Mouse (Mus musculus) skeletal muscle tissue, postnatal 0 days (tissue): Measurements from ENCODE around the gene Esr2. TPM values are rescaled to one million over a fixed set of nuclear protein-coding genes. Genes with fewer than 3 reads are reported as not detected.

ENCODE experiments used
- polyA plus RNA-seq: library from polyadenylated mRNA; unstranded; fragments of >200 nt; fragmentation: Nextera tagmentation; extraction: Ambion mirVana; gene quantifications from 2 replicates; pipeline ENCODE4 v1.2.1, GENCODE M21; 2015

Esr2 gene
- polyA plus RNA-seq = 0.17 and 0.18 TPM in 2 replicates

DNA sequence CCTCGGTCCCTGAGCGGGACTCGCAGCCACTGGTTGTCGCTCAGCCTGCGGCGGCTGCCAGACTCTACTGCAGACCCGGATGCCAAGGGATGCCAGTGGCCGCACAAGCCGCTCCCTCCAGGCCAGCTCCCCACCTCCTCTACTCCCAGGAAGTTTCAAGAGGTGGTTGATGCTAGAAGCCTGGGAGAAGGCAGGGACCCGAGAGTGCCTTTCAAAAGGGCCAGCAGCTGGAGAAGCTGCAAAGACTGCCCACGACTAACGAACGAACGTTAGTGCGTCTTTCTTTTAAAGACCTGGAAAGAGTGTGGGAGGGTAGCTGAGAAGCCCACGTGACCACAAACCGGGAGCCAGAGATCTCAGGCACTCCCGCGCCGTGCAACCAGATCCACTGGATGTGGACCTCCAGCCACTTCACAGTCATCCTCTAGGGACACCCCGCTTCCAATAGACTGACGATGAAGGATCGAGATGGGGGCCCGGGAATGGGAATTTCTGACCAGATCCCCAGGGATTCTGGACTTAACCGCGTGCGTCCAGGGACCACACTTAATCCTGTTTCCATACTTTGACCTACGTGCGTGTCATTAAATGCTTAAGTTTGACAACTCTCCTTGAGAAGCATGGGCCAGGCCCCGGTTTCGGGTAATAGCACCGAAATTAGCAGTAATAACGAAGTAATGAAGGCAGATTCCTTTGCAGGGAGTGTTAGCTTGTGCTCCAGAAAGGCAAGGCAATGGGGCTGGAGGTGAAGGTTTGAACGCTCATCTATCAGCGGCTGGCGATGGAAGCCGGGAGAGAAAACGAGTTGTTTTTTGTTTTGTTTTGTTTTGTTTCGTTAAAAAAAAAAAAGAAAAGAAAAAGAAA, at the start of gene Esr2:
TSS of gene Esr2 (minus strand) at position 260 of the 864 bp plus-strand sequence.

Other genes starting within 250 kb of the Esr2 start
- not detected in 2 replicates for gene Tex21, start 69.5 kb upstream of the Esr2 start, polyA plus RNA-seq
- 18.2 and 20.0 TPM in 2 replicates for gene Mthfd1, start 78.0 kb upstream of the Esr2 start, polyA plus RNA-seq
- 0.28 and 0.45 TPM in 2 replicates for gene Akap5, start 147.6 kb upstream of the Esr2 start, polyA plus RNA-seq
- gene Zbtb25, start 192.3 kb upstream of the Esr2 start, polyA plus RNA-seq = 9.6 and 9.9 TPM in 2 replicates
- 3.9 and 4.1 TPM in 2 replicates for gene Zbtb1, start 193.0 kb upstream of the Esr2 start, polyA plus RNA-seq
- gene Hspa2, start 226.9 kb upstream of the Esr2 start, polyA plus RNA-seq = 5.4 and 7.3 TPM in 2 replicates
- gene Ppp1r36, start 240.3 kb upstream of the Esr2 start, polyA plus RNA-seq = 0.15 and 0.54 TPM in 2 replicates